Mouse (Mus musculus) stomach, embryonic 16.5 days (tissue): ENCODE results near the gene Gltp. TPM values are rescaled to one million over a fixed set of nuclear protein-coding genes. Genes with fewer than 3 reads are reported as not detected.

Experiments used
- ATAC-seq: fragments of 200-750 bp; cut with Nextera tagmentation; 2 replicates; pipeline ENCODE4 v1.8.0; 2017; ENCODE audit warnings: moderate number of reproducible peaks, moderate TSS enrichment; ENCODE audit not compliant: insufficient read depth, low FRiP score
- H3K27ac ChIP-seq: fragments of 300-500 bp; sonication (generic); 2 replicates; pipeline ENCODE4 v1.5.1; 2014; ENCODE audit warnings: low read length
- H3K27me3 ChIP-seq: fragments of 300-500 bp; sonication (generic); 2 replicates; pipeline ENCODE4 v1.6.1; 2014; ENCODE audit warnings: low read length, control low read depth, mixed read lengths; ENCODE audit not compliant: control insufficient read depth, insufficient read depth
- H3K36me3 ChIP-seq: fragments of 300-500 bp; sonication (generic); 2 replicates; pipeline ENCODE4 v1.6.1; 2014; ENCODE audit warnings: low read length; ENCODE audit not compliant: control insufficient read depth, insufficient read depth
- H3K4me1 ChIP-seq: fragments of 300-500 bp; sonication (generic); 2 replicates; pipeline ENCODE4 v1.6.1; 2014; ENCODE audit warnings: low read length, control low read depth, mixed read lengths; ENCODE audit not compliant: control insufficient read depth, insufficient read depth
- H3K4me2 ChIP-seq: fragments of 300-500 bp; sonication (generic); 2 replicates; pipeline ENCODE4 v1.6.1; 2014; ENCODE audit warnings: low read depth, low read length, mixed read lengths
- H3K4me3 ChIP-seq: fragments of 300-500 bp; sonication (generic); replicated peaks from 2 replicates; pipeline ENCODE4 v1.5.1; 2014; ENCODE audit warnings: mild to moderate bottlenecking, low read length
- H3K9ac ChIP-seq: fragments of 300-500 bp; sonication (generic); 2 replicates; pipeline ENCODE4 v1.6.1; 2014; ENCODE audit warnings: low read length
- H3K9me3 ChIP-seq: fragments of 300-500 bp; sonication (generic); replicated peaks from 2 replicates; pipeline ENCODE4 v1.6.1; 2016; ENCODE audit warnings: low read length, control low read depth; ENCODE audit not compliant: control insufficient read depth
- WGBS: fragments of 180-500 bp; shearing (Covaris S2); extraction: QIAGEN DNeasy Blood & Tissue Kit; methylation state at CpG from one replicate; pipeline ENCODE4 v1.1.7; 2014; 5-methylcytosine and 5-hydroxymethylcytosine counted together
- polyA plus RNA-seq: library from polyadenylated mRNA; unstranded; fragments of >200 nt; fragmentation: Nextera tagmentation; extraction: Ambion mirVana; gene quantifications from 2 replicates; pipeline ENCODE4 v1.2.1, GENCODE M21; 2015

The Gltp gene
- polyA plus RNA-seq: 208 and 281 TPM in 2 replicates

DNA sequence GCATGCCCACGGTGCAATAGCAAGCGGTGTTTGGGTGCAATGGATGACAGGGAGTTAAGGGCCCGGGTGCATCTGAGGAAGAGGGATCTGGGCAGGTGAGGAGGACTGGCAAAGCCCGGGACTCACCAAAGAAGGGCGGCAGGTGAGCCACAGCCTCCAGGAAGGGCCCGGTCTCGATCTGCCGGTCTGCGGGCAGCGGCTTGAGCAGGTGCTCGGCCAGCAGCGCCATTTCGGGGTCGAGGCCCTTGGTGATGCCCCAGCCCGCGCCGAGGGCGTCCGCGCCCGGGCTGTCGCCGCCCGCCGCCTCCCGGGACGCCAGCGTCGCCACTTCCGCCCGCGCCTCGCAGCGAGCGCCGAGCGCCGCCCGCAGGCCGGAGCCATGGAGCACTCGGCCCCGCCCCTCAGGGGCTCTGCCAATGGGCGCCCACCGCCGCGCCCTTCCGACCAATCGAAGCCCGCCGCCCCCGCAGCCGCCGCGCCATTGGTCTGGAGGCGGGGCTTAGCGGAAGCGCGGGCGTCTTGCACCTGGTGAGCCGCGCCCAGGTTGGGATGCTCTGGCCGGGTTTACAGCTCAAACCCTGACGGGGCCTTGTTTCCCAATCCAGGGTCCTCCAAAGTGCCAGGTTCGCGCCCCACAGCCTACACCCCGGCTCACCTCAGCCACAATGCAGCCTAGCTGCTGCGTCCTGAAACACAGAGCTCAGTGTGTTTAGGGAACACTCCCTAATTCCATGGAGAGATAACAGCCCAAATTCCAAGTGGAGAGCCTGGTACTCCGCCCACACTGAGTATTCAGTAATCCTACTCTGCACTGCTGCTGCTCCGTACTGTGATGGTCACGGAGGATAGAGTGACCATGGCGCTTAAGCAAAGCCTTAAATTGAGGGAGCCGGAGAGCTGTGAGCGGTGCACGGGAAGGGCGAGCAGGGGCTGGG is at the start of gene Gltp:
Gltp (minus strand) TSS at position 352 of the 935 bp plus-strand sequence.
- Histone ChIP-seq H3K27ac (peak within 1 kb of the TSS; percentile 77), H3K4me1 (peaks cover 19% of the 10 kb centered on the region), H3K4me2 (peak within 1 kb of the TSS; percentile 86), H3K9me3 (no peaks in the 10 kb centered on the region), H3K27me3 (no peaks in the 10 kb centered on the region), H3K4me3 (peak within 1 kb of the TSS; percentile 72), H3K9ac (peak within 1 kb of the TSS; percentile 86), H3K36me3 (no peaks in the 10 kb centered on the region)
- 3% methylated on average over 75 of the region's 75 CpGs for WGBS
- ATAC-seq: peak; percentile 96

DNA sequence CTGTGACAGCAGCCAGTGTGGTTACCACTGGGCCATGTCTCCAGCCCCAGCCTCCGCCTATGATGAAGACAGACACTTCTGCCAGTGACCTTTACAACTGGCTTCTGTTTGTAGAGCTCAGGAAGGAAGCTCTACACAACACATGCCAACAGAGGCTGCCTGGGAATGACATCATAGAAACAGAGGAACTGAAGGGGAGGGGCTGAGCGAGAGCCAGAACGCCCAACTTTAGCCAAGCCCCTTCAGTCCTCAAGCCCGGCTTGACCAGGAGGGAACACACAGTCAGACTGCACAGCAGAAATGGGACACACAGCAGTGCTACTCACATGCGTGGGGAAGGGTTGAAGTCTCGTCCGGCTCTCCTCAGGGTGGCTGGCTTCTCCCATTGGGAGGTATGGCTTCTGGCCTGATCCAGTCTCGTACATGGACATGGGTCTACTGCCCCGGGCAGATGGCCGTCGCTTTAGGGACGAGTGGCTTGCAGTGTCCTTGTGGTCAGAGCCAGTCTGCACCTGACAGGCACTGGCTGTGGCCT is 48.0 kb upstream of the Gltp start:
- Histone ChIP-seq H3K4me1 (no peaks in the 10 kb centered on the region), H3K27ac (no peak overlapping the region), H3K9me3 (no peaks in the 10 kb centered on the region), H3K27me3 (no peaks in the 10 kb centered on the region), H3K36me3 (peaks cover 26% of the 10 kb centered on the region), H3K9ac (no peak overlapping the region), H3K4me3 (no peak overlapping the region), H3K4me2 (no peak overlapping the region)
- WGBS: 77% methylated on average over 12 of the region's 12 CpGs
- peak; percentile 31; the same call in 1 of the 2 replicates for ATAC-seq

DNA sequence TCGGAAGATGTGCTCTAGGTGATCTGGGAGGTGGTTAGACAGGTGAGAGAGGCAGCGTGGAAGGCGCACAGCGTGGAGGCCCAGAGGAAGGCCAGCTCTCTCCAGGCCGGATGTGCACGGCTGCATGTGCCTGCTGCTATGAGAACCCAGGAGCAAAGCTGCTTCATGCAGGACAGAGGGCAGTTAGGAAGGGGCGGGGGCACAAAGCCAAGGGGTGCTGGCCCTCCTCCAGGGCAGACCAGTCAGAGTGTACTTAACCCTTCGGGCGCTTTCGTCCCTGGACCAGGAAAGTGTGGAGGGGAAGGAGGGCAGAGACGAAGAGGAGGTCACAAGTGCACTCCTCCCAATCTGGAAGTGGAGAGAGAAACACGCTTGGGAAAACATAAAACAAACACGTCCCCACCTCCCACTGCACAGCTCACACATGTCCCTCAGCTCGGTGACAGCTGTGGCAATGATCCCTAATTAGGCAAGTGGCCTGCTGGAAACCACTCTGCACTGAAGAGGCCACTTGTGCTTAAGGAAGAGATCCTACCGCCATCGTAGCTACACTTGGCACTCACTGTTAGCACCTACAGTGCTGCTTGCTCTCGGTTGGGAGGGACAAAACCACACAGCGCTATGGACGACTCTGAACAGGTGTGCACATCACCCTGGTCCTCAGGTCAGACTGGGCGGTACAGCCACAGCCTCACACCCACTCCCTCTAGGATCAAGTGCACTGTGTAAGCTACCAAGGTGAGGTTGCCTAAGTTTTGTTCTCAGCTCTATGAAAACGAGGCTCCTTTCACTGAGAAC is 46.5 kb upstream of the Gltp start:
- ATAC-seq: no peak
- WGBS: 81% methylated on average over 21 of the region's 21 CpGs
- H3K9me3 ChIP-seq: no peaks in the 10 kb centered on the region
- peaks cover 23% of the 10 kb centered on the region for H3K36me3 ChIP-seq
- H3K4me2 ChIP-seq: no peak overlapping the region
- H3K9ac ChIP-seq: no peak overlapping the region
- H3K4me1 ChIP-seq: no peaks in the 10 kb centered on the region
- no peak overlapping the region for H3K4me3 ChIP-seq
- no peak overlapping the region for H3K27ac ChIP-seq
- H3K27me3 ChIP-seq: no peaks in the 10 kb centered on the region

DNA sequence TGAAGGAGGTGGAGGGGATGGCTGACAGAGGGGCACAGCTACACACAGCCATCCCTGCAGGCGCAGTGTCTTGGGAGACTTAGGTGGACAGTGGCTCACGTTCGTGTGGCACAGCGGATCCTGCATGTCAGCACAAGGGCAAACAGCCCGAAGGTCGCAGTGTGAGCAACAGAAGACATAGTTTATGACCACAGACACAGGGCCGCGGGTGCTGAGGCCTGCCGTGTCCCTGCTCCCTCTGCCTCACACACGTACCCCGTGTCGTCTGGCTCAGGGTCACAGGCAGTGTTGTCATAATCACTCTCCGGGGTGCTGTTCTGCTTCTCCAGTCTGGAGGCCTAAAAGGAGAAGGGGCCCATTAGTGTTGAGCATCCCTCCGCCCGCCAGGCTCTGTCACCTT is 42.8 kb upstream of the Gltp start:
- H3K36me3 ChIP-seq: peaks cover 32% of the 10 kb centered on the region
- no peak overlapping the region for H3K9ac ChIP-seq
- H3K4me3 ChIP-seq: no peak overlapping the region
- no peak overlapping the region for H3K27ac ChIP-seq
- WGBS: 93% methylated on average over 15 of the region's 15 CpGs
- no peaks in the 10 kb centered on the region for H3K9me3 ChIP-seq
- no peaks in the 10 kb centered on the region for H3K4me1 ChIP-seq
- no peak overlapping the region for H3K4me2 ChIP-seq
- H3K27me3 ChIP-seq: no peaks in the 10 kb centered on the region
- no peak for ATAC-seq

DNA sequence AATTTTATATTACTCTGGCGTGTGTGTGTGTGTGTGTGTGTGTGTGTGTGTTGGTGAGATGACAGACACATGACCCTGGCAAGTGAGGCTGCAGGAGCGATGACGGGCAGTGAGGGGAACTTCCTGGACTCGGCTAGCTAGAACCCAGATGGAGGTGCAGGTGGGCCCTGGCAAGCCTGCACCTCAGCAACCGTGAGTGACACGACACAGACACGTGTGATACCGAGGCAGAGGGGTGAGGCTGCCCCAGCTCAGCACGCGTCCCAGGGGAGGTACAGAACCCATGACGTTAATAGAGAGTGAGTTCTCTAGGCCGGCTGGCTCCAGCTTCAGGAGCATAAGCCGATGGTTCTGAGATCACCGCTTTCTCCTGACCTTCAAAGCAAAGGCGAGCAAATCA is 41.2 kb upstream of the Gltp start:
- peaks cover 35% of the 10 kb centered on the region for H3K36me3 ChIP-seq
- 87% methylated on average over 15 of the region's 15 CpGs for WGBS
- ATAC-seq: no peak

DNA sequence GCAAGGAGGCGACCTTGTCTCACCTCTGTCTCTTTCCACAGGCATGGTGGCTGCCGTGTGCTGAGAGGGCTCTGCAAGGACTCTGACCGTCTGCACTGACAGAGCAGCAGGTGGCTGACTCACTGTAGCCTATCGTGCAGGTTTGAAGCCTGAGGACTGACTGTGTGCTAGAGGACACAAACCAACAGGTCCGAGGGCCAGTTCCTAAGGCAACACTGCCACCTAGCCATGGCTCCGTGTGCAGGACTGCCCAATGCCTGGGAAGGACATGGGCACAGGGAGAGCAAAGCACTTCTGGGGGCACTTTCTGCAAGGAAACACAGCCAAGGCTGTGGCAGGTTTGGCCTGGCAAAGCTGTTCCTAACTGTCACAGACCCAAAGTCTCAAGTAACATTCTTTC is 40.7 kb upstream of the Gltp start:
- Histone ChIP-seq H3K27ac (no peak overlapping the region), H3K9me3 (no peaks in the 10 kb centered on the region), H3K36me3 (peaks cover 33% of the 10 kb centered on the region), H3K27me3 (no peaks in the 10 kb centered on the region), H3K4me2 (no peak overlapping the region), H3K4me1 (no peaks in the 10 kb centered on the region), H3K4me3 (no peak overlapping the region), H3K9ac (no peak overlapping the region)
- no peak for ATAC-seq
- 64% methylated on average over 6 of the region's 6 CpGs for WGBS

More for the DNA sequence above, 41.2 kb upstream of the Gltp start:
- Histone ChIP-seq H3K27me3 (no peaks in the 10 kb centered on the region), H3K4me2 (no peak overlapping the region), H3K27ac (no peak overlapping the region), H3K4me1 (no peaks in the 10 kb centered on the region), H3K4me3 (no peak overlapping the region), H3K9me3 (no peaks in the 10 kb centered on the region), H3K9ac (no peak overlapping the region)

DNA sequence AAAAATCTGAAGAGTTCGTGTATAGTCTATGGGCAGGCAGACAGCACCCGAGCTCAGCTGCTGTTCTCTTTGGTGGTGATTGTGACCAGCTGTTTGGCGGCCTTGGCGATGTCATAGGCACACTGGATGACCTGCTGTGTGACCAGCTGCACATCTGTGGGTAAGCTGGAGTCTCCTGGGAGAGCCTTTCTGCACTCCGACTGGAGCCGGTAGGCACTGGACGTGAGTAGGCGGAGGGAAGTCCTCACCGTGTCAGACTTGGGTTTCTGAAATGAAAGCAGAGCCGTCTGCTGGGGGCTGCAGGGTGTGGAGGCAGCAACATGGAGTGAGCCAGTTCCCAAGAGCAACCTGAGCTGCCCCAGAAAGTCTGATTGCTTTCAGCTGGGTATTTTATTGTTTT is 39.3 kb upstream of the Gltp start:
- Histone ChIP-seq H3K9me3 (no peaks in the 10 kb centered on the region), H3K36me3 (peaks cover 26% of the 10 kb centered on the region), H3K27ac (no peak overlapping the region), H3K4me1 (no peaks in the 10 kb centered on the region), H3K27me3 (no peaks in the 10 kb centered on the region), H3K4me3 (no peak overlapping the region), H3K4me2 (no peak overlapping the region), H3K9ac (no peak overlapping the region)
- 65% methylated on average over 10 of the region's 10 CpGs for WGBS
- ATAC-seq: no peak

DNA sequence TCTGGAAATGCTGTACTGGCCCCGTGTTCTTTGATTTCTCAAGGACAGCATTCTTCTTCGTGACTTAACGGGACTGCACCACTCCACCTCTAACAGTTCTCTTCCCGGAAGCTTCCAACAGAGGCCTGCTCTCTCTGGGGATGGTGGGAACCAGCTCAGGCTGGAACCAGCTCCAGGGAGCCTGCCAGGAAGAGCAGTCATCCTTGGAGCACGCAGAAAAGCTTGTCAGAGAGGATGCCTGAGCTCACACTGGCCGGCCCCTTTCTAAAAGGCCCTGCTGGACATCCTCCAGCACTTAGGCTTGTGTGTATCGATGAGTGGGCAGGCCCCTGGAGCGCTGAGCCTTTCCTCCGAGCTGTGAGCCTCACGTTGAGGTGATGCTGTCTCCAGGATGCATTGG is 37.4 kb upstream of the Gltp start:
- Histone ChIP-seq H3K27ac (no peak overlapping the region), H3K27me3 (no peaks in the 10 kb centered on the region), H3K9me3 (no peaks in the 10 kb centered on the region), H3K4me2 (no peak overlapping the region), H3K4me1 (no peaks in the 10 kb centered on the region), H3K36me3 (peaks cover 26% of the 10 kb centered on the region), H3K9ac (no peak overlapping the region), H3K4me3 (no peak overlapping the region)
- ATAC-seq: no peak
- WGBS: 86% methylated on average over 10 of the region's 10 CpGs

DNA sequence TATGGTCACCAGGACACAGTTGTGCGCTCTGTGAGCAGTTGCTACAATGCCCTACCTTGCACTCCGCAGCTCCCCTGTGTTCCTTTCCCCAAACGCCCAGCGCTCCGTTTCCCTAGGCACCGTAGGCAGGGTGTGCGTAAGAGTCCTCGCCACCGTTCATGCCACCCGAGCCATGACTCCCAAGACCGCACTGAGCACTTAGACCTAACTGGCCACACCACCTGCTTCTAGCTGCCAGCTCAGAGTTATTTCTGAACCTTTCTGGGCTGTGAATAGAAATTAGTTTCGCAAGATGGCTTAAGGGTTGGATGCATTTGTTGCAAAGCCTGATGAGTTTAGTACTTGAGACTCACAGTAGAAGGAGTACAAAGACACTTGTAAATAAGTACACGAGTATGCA is 32.1 kb upstream of the Gltp start:
- no peak overlapping the region for H3K9ac ChIP-seq
- no peak overlapping the region for H3K4me3 ChIP-seq
- H3K9me3 ChIP-seq: no peaks in the 10 kb centered on the region
- no peak for ATAC-seq
- no peak overlapping the region for H3K27ac ChIP-seq
- 92% methylated on average over 13 of the region's 13 CpGs for whole genome bisulfite sequencing
- no peaks in the 10 kb centered on the region for H3K4me1 ChIP-seq
- no peaks in the 10 kb centered on the region for H3K27me3 ChIP-seq
- H3K36me3 ChIP-seq: peaks cover 9% of the 10 kb centered on the region; the same call in 1 of the 2 replicates
- no peak overlapping the region for H3K4me2 ChIP-seq
